Mouse (Mus musculus) liver, adult 2 months (tissue): Measurements from ENCODE around the gene Fbxl14.

ENCODE experiments used
- CTCF ChIP-seq: fragments of 200-500 bp; IDR thresholded peaks from 2 replicates; pipeline ENCODE4 v1.5.1; 2011; ENCODE audit warnings: low read depth, low read length, control low read depth
- POLR2A ChIP-seq: fragments of 200-500 bp; IDR thresholded peaks from 2 replicates; pipeline ENCODE4 v1.6.1; 2011; ENCODE audit warnings: low read length, control low read depth; ENCODE audit not compliant: insufficient read depth; ENCODE audit errors: extremely low read depth

GRCm38 (mm10) chr6:119505525-119506225 is 26.2 kb downstream of the Fbxl14 start:
- TF ChIP-seq CTCF (no peak), POLR2A (no peak)
